Mouse (Mus musculus): ENCODE measurements around the gene Amn. TPM values are rescaled to one million over a fixed set of nuclear protein-coding genes. Genes with fewer than 3 reads are reported as not detected.

Gene Amn
- total RNA-seq, 1 experiment from 2014 or later = not detected

DNA sequence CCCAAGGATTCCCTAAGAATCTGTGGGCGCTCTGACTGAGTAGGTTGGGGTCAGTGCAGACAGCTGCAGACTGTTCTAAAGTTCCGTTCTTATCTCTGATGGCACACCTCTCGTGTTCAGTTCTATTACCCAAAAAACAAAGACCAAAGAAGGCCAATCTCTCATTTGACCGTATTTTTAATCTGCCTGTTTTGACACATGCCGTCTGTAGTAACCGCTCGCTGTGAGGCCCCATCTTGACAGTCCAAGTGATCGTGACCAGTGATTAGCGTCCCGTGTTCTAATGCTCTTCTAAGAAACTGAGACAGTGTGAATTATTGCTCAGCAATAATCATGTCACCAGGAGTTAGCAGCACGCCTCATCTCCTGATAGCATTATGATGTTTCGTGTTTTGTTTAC, 4.3 kb upstream of the Amn start:
- ATAC-seq (replicated peaks; ENCODE audit: low read depth, poor library complexity, severe bottlenecking) = no peak

DNA sequence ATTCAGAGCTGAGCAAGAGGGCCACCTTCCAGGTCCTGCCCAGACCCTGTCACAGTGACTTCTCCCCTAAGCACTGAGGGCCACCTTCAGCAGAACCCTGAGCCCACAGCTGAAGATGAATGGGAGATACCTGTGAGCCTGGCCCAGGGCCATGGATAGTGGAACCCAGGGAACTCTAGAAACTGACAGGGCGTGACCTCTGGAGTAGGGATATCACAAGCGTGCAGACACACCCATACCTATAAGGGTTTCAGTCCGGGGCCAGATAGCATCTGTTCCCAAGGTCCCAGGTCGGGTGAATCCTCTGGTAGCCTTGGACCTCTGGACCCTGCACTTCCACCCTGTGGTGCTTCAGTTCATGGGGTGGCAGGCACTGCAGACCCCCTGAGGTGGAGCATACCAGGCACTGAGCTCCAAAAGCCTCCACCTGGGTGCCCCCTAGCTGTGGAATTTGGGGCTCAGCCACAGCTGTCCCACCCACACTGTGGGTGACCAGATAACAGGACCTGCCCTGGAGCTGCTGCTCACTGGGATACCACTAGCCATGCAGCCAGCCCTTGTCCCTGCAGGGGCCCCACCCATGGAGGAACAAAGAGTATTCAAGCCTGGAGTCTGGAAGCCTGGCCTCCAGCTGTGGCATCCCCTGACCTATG, 3.1 kb upstream of the Amn start:
- no peak; the same call in 1 of the 2 replicates for ATAC-seq (replicated peaks; ENCODE audit: low read depth, poor library complexity, severe bottlenecking)

DNA sequence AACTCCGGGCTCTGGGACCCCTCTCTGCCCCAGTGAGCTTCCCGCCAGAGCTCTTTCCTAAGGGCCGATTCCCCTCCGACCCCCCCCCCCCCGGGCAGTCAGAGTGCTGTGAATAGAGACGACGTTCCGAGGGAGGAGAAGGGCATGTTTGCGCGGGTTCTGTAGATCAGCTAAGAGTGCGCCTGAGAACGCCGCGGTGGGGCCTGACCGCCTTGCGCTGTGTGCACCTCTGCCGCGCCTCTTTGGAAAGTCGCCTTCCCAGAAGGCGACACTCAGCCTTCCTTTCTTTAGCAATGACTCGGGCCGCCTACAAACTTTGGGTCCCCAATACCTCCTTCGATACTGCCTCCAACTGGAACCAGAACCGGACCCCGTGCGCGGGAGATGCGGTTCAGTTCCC, 511 bp downstream of the Amn start:
- ATAC-seq (replicated peaks; ENCODE audit: low read depth, poor library complexity, severe bottlenecking) = no peak

DNA sequence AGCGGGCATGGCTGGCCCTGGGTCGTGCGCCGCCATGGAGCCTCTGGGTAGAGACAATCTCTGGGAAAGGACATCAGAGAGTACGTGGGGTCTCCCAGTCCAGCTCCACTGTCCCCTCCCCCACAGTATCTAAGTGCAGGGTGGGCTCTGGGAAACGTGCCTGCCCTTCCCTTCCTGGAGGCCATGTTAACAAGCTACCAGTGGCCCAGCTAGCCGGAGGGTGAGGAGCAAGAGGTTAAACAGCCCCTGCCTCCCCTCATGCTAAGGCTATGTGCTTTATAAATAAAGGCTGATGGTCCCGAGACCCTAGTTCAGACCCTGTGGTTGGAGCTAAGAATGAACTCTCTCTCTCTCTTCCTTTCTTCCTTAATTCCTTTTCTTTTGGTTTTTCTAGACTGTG, 1.1 kb downstream of the Amn start:
- ATAC-seq (replicated peaks; ENCODE audit: low read depth, poor library complexity, severe bottlenecking) = no peak

DNA sequence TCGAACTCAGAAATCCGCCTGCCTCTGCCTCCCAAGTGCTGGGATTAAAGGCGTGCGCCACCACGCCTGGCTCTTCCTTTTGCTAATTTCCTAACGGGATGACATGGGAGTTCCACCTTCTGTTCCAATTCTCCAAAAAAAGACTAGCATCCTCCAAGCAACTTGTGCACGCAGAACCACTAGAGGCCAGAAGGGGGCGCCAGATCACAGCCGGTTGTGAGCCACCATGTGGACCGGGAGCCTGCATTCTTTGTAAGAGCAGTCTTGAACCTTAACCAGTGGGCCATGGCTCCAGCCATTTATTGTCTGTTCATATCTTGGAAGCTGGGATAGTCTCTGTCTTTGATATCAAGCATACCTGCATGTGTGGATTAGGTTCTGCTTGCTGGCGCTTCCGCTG, 1.5 kb downstream of the Amn start:
- ATAC-seq (replicated peaks; ENCODE audit: low read depth, poor library complexity, severe bottlenecking) = peak; percentile 59

DNA sequence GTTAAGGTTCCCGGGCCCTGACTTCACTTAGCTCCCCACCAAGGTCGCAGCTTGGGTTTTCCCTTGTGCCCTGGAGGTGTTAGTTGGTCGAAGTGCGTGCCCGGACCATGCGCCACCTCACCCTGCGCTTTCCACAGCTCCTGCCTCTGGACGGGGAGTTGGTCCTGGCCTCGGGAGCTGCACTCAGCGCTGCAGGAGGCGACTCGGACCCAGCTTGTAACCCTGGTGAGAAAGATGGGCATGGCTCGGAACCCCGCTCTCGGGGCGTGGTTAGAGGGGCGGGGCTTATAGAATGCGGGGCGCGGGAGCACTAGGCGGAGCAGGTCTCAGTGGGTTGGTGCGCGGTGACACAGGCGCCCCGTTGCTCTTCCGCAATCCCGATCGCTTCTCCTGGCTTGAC, 3.1 kb downstream of the Amn start:
- no peak for ATAC-seq (replicated peaks; ENCODE audit: low read depth, poor library complexity, severe bottlenecking)

DNA sequence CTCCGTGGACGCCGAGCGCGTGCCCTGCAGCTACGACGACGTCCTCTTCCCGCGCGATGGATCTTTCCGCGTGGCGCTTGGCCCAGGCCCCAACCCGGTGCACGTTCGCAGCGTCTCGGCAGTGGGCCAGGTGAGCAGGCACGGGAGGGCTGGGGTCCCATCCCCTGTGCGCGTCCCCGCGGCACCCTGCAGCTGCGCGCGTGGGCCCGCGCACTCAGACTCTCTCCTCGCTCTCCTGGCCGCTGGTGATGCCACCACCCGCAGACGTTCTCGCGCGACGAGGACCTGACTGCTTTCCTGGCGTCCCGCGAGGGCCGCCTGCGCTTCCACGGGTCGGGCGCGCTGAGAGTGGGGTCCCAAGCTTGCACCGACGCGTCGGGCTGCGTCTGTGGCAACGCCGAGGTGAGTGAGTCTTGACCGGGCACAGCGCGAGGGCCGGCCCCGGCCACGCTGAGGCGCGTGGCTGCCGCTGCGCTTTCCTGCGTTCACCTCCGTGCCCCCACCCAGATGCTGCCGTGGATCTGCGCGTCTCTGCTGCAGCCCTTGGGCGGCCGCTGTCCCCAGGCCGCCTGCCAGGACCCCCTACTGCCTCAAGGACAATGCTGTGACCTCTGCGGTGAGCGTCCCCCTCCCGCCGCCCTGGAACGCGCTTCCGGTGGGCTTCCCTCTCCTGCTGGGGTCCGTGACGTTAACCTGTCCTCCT, 3.7 kb downstream of the Amn start:
- ATAC-seq (replicated peaks; ENCODE audit: low read depth, poor library complexity, severe bottlenecking) = no peak

DNA sequence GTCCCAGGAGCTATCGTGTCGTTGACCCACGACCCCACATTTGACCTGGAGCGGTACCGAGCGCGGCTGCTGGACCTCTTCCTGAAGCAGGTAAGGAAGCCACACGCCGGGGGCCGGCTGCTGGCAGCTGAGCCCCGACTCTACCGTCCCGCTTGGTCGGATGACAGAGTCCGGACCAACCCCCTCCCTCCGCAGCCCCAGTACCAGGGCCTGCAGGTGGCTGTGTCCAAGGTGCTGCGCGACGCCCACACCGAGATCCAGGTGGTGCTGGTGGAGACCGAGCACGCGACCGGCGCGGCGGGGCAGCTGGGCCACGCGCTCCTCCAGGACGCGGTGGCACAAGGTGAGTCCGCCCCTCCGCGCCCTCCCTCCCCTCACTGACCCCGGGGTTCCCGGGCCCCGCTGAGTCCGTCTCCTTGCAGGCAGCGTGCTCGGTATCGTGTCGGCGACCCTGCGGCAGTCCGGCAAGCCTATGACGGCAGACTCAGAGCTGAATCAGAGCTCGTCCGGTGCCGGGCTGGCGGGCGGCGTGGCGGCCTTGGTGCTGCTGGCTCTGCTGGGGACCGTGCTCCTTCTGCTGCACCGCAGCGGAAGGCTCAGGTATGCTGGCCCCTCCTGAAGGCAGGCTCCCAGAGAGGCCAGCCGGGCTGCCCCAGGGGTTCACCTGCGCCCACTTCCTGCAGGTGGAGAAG, 4.4 kb downstream of the Amn start:
- ATAC-seq (replicated peaks; ENCODE audit: low read depth, poor library complexity, severe bottlenecking) = no peak

DNA sequence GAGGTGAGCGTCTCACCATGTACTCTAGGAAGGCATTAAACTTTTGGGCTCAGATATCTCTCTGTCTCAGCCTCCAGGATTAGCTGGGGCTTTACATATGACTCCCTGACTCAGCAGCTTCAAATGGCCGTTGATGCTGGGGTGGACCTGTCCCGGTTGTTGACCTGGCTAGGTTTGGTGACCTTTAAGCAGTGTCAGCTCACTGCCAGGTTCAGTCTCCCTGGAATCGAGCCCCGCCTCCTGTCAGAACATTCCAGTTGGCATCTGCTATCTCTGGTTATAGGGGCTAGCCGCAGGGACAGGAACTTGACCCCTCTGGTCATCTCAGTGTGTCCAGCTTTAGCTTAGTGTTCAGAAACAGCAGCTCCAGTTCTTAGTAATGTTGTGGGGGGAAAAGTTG, 5.5 kb downstream of the Amn start:
- ATAC-seq (replicated peaks; ENCODE audit: low read depth, poor library complexity, severe bottlenecking) = no peak

DNA sequence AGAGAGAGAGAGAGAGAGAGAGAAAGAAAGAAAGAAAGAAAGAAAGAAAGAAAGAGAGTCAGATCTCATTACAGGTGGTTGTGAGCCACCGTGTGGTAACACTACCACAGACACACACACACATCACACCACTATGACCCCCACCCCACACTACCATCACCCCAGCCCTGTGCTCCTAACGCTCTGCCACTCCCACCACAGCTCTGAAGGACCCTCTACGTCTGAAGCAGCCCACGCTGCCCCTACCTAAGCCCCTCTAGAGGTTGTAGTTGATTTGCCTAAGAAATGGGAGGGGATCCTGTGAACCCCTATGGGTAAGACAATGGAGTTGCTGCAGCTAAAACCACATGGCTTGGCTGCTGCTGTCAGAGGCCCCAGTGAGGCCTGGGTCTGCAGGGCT, 12.7 kb downstream of the Amn start:
- ATAC-seq (replicated peaks; ENCODE audit: low read depth, poor library complexity, severe bottlenecking) = 0 out of 2 replicates have a peak, but pooled peaks have one; percentile 18

DNA sequence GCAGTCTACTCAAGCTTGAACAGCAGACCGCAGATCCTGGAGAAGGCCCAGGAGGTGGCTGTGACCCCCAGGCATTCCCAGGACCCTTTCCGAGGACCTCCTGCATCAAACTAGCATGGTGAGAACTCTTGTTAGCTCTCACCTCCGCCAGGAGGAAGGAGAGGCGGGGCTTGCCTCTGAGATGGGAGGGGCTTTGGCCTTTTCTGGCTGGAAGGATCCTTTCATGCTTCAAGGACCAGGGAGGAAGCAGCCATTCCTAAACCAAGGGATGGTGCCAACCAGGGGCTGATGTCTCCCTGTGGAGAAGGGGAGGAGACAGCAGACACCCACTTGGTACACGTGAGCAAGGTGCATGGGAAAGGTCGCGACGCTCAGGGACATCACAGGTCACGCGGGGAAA, 13.6 kb downstream of the Amn start:
- no peak for ATAC-seq (replicated peaks; ENCODE audit: low read depth, poor library complexity, severe bottlenecking)

DNA sequence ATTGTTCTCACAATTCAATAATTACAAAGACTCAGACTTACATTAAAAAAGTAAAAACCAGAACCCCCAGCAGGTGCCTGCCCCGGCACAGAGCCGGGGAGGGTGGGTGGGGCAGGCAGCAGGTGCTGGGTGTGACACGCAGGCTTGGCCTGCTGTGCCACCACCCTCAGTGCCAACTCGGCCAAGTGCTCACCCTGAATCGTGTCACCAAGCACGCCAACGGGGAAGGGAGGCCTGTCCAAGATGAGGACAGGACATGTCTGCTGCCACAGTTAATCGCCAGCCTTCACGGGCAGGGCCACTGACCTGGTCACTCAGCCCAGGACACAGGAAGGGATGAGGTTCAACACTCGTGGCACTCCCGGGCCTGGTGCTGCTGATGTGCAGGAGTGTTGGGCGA, 22.1 kb downstream of the Amn start:
- no peak for ATAC-seq (replicated peaks; ENCODE audit: low read depth, poor library complexity, severe bottlenecking)

DNA sequence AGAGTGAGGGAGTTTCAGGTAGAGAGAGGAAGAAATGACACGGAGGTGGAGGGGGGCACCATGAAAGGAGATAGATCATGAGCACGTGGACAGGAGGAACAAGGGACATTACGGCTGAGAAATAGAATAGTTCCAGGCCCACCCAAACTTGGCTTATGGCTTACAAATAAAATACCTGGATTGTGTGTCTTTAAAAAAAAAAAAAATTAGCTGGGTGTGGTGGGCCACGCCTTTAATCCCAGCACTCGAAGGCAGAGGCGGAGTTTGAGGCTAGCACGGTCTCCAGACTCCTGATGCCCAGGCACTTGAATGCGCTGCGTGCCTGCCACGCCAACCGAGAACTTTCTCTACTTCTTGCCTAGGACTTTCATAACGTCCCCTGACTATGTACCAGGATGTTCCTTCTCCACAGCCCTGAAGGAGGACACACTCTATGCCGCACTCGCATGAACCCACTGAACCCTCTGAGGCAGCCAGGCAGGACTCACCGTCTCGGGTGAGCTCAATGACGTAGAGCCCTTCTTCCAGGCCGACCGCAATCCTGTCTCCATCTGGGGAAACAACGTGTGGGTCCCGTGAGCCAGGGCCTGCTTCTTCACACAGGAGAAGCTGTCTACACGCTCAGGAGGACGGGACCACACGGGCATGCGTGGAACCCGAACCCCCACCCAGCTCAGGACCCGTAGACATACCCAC, 30.6 kb downstream of the Amn start:
- ATAC-seq (replicated peaks; ENCODE audit: low read depth, poor library complexity, severe bottlenecking) = no peak

DNA sequence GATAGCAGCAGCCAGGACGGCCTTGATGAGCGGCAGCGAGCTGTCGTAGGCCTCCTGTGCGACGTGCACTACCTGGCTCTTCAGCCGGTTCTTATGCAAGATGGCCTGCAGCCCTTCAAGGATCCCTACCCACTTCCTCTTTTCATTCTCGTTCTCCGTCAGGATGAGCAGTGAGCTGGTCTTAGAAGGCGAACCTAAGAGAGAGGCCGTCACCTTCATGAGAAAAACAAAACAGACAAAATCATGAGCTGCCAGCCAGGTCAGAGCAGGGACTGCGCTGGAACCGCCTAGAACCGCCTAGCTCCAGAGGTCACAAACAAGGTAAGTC, 31.1 kb downstream of the Amn start:
- ATAC-seq (replicated peaks; ENCODE audit: low read depth, poor library complexity, severe bottlenecking) = peak; percentile 73

DNA sequence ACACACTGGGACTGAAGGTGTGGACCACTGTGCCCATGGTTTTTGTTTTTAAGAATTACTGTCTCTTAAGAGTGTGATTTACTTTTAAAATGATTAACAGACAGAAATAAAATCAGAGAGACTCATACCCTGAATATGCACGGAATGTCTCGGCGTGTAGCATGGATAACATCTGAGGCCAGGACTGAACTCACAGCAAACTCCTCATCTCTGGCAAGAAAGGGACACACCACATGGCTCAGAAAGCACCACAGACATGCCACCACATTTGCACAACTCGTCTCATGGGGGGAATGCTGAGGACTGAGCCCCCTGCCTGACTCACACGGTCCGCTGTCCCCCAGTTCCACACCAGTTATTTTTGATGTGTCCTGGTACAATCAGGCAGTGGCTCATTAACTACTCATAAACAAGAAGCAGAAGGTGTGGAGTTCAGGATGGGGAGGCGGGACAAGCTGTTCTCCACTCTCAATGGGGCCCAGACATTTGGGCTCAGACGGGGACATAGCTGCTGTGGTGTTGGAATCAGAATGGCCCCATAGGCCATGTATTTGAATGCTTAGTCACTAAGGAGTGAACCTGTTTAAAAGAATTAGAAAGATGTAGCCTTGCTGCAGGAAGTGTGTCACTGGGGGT, 32.9 kb downstream of the Amn start:
- no peak for ATAC-seq (replicated peaks; ENCODE audit: low read depth, poor library complexity, severe bottlenecking)

DNA sequence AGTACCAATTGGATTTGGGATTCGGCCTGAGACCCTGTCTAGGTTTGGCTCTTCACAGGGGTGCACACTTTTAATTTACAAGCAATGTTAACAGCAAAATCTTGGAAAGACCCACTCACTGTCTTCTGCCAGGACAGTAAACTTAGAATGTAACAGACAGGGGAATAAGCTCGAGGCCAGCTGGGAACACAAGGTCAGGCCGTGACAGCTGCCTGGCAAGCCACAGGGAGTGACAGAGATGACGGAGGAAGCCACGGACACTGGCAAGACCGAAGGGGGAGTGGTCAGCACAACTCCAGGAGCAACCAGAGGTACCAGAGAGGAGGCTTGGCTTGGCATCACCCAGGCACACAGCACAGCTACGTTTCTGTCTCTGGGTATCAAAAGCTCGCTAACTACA, 35.9 kb downstream of the Amn start:
- ATAC-seq (replicated peaks; ENCODE audit: low read depth, poor library complexity, severe bottlenecking) = no peak

DNA sequence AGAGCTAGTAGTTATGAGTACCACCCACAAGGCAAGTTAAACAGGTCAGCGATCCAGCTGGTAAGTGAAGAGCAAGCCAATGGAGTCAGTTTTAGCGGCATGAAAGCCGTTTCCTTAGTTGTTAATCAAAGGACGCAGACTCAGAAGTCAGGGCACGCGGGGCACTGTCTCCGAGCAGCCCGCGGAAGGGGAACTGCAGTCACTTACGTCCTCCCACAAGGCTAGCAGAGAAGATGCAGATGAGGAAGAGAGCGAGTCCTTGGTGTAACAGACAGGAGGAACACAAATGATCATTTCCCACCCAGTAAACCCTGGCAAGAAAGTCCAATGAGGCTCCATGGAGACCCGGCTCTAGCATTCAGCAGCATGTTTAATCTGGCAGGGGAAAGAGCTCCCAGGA, 38.4 kb downstream of the Amn start:
- ATAC-seq (replicated peaks; ENCODE audit: low read depth, poor library complexity, severe bottlenecking) = peak; percentile 87

DNA sequence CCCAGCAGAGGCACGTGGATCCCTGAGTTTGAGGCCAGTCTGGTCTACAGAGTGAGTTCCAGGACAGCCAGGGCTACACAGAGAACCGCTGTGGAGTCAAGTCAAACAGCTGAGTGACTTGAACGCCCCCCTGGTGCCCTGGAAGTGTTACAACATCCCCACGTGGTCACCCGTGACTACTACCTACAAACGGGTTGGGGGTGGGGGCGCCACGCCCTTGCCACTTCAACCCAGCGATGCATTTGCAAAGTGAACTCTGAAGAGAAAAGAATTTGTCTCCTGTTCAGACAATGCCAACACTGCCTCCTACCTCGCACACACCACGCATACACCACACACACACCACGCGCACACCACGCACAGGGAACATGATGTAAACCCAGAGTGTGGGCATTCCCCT, 39.0 kb downstream of the Amn start:
- no peak for ATAC-seq (replicated peaks; ENCODE audit: low read depth, poor library complexity, severe bottlenecking)

DNA sequence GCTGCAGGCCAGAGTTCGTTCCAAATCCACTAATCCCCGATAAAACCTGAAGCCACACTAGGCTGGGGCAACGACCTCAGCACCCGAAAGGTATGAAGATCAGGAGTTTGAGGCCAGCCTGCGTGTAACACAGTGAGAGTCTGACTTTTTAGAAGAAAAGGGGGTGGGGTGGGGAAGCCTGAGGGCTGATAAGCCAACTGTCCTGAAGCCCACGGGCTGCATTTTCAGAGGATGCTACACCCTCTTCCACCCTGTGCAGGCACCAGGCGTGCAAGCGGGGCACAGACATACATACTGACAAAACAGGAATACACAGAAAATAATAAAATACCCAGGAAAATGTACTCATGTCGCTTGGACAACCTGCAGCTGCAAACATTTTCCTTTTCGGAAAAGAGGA, 40.9 kb downstream of the Amn start:
- no peak for ATAC-seq (replicated peaks; ENCODE audit: low read depth, poor library complexity, severe bottlenecking)

DNA sequence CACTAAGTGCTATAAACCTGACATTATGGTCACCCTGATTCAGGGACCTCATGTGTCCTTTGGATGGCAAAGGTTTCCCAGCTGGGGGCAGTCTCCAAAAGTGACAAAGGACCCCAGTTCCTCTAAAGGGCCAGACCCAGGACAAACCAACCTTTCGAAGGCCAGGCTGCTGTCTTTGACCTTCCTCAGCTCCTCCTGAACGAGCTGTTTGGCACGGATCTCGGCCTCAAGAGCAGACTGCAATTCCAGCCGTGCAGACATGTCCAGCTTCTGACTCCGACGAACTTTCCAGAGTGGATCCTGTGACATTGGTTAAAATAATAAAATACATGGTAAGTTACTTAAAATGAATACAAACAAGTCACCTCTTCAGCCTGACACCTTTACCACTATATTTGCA, 43.4 kb downstream of the Amn start:
- no peak for ATAC-seq (replicated peaks; ENCODE audit: low read depth, poor library complexity, severe bottlenecking)

DNA sequence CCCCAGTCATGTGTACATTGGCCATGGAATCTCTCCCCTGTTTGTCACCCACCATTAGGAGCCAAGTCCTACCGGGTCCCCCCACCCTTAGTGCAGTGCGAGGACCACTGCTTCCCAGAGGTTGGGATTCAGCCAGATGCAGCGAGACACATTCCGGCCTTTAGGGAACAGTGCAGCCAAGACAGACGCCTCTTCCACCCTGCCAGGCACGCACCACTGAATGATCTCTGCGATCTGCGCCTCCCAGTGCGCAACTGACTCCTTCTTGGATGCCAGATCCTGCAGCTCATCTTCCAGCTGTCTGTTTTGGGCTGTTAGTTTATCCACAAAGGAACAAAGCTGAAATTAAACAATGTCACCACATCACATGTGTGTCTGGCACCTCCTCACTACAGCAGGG, 46.8 kb downstream of the Amn start:
- no peak for ATAC-seq (replicated peaks; ENCODE audit: low read depth, poor library complexity, severe bottlenecking)

Measured in common myeloid progenitor, adult 5-6 weeks (primary cell).